27 mouse cellular contexts compared by ENCODE assay signal in the genomic region with DNA sequence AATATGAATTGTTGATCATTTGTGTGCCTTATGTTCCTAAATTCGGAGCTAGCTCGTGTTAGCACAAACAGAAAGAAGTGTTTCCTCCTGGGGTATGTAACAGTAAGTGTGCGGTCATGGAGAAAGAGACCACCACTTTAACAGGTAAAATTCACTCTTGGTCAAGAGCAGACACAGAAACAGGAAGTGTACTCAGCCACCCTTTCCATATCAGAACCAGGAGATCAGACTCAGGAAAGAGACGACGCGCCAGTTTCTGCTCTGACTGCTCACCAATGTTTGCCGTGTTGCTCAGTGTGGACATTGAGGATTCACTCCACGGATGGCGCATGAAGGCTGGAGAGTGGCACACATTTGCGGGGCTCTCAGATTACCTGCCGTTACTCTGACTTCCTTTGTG.
DNase-seq lines count a peak whose midpoint lies in the region; ATAC-seq and TF ChIP-seq lines count a peak whose summit lies in the region.
"Had no signal": no experiment of that assay in that cellular context is flagged by ENCODE, and none has a peak within 500 bp of the region (broad histone marks: within the 10 kb centered on the region; RNA-seq: fewer than 3 reads in every experiment).

No protein-coding gene starts in this region.

- no peak overlapping the region for H3K9ac ChIP-seq in hindbrain, embryonic 14.5 days
- H3K9ac ChIP-seq in hindbrain, embryonic 11.5 days (ENCODE audit: low read depth, low read length) = no peak overlapping the region
- H3K9ac ChIP-seq: forebrain, embryonic 15.5 days; heart, embryonic 13.5 days; neural tube, embryonic 15.5 days had no signal

- H3K9me3 ChIP-seq in hindbrain, embryonic 14.5 days (ENCODE audit: control insufficient read depth, low read length) = no peaks in the 10 kb centered on the region
- no peaks in the 10 kb centered on the region for H3K9me3 ChIP-seq in hindbrain, embryonic 11.5 days (ENCODE audit: control insufficient read depth, low read length)
- H3K9me3 ChIP-seq: forebrain, embryonic 15.5 days; heart, embryonic 13.5 days; midbrain, embryonic 10.5 days; neural tube, embryonic 15.5 days had no signal

- WGBS in hindbrain, embryonic 14.5 days = 88% methylated on average over 11 of the region's 11 CpGs
- WGBS in hindbrain, embryonic 11.5 days = 84% methylated on average over 11 of the region's 11 CpGs
- WGBS in thymus, adult 2 months = 10% methylated on average over 11 of the region's 11 CpGs

- no peak overlapping the region for H3K4me3 ChIP-seq in hindbrain, embryonic 14.5 days (replicated peaks; ENCODE audit: low read length)
- no peak overlapping the region for H3K4me3 ChIP-seq in hindbrain, embryonic 11.5 days (ENCODE audit: low read depth, low read length)
- peak overlapping the region; percentile 39 for H3K4me3 ChIP-seq in thymus, adult 2 months (ENCODE audit: control insufficient read depth, insufficient read depth, low read length)
- H3K4me3 ChIP-seq: forebrain, embryonic 15.5 days; heart, embryonic 13.5 days; left cerebral cortex, adult 2 months; midbrain, embryonic 10.5 days; myocyte; neural tube, embryonic 15.5 days had no signal

- H3K4me1 ChIP-seq in hindbrain, embryonic 14.5 days (replicated peaks; ENCODE audit: control insufficient read depth, insufficient read depth, low read length) = peaks cover 9% of the 10 kb centered on the region; the same call in 1 of the 2 replicates
- no peaks in the 10 kb centered on the region for H3K4me1 ChIP-seq in hindbrain, embryonic 11.5 days (replicated peaks; ENCODE audit: control insufficient read depth, insufficient read depth, low read length)
- H3K4me1 ChIP-seq in thymus, adult 2 months (replicated peaks; ENCODE audit: control insufficient read depth, insufficient read depth, low read length) = peaks cover 17% of the 10 kb centered on the region
- H3K4me1 ChIP-seq: forebrain, embryonic 15.5 days had no signal

- H3K27ac ChIP-seq in hindbrain, embryonic 14.5 days = 0 out of 2 replicates have a peak overlapping the region, but pooled peaks have one; percentile 5
- H3K27ac ChIP-seq in hindbrain, embryonic 11.5 days (ENCODE audit: low read depth, low read length) = no peak overlapping the region
- H3K27ac ChIP-seq in thymus, adult 2 months (ENCODE audit: control insufficient read depth, insufficient read depth, low read length) = peak overlapping the region; percentile 69
- H3K27ac ChIP-seq: forebrain, embryonic 15.5 days; heart, embryonic 13.5 days; left cerebral cortex, adult 2 months; midbrain, embryonic 10.5 days; neural tube, embryonic 15.5 days; stomach, postnatal 0 days had no signal

- no peak overlapping the region for H3K4me2 ChIP-seq in hindbrain, embryonic 14.5 days (replicated peaks)
- no peak overlapping the region for H3K4me2 ChIP-seq in hindbrain, embryonic 11.5 days (replicated peaks; ENCODE audit: low read depth, low read length)
- H3K4me2 ChIP-seq: forebrain, embryonic 15.5 days; heart, embryonic 13.5 days; neural tube, embryonic 15.5 days had no signal

- no peaks in the 10 kb centered on the region for H3K27me3 ChIP-seq in hindbrain, embryonic 14.5 days (ENCODE audit: control insufficient read depth, insufficient read depth, low read length)
- H3K27me3 ChIP-seq in hindbrain, embryonic 11.5 days (ENCODE audit: control insufficient read depth, insufficient read depth, low read length) = no peaks in the 10 kb centered on the region
- H3K27me3 ChIP-seq in thymus, adult 2 months (ENCODE audit: control insufficient read depth, insufficient read depth, low read length) = no peaks in the 10 kb centered on the region
- H3K27me3 ChIP-seq: forebrain, embryonic 15.5 days; heart, embryonic 13.5 days; neural tube, embryonic 15.5 days; Patski had no signal

- no peaks in the 10 kb centered on the region for H3K36me3 ChIP-seq in hindbrain, embryonic 14.5 days (replicated peaks; ENCODE audit: control insufficient read depth, insufficient read depth)
- H3K36me3 ChIP-seq in hindbrain, embryonic 11.5 days (ENCODE audit: control insufficient read depth, insufficient read depth, low read length) = no peaks in the 10 kb centered on the region
- H3K36me3 ChIP-seq in thymus, adult 2 months (ENCODE audit: control insufficient read depth, insufficient read depth, low read length) = no peaks in the 10 kb centered on the region
- H3K36me3 ChIP-seq: forebrain, embryonic 15.5 days; heart, embryonic 13.5 days; midbrain, embryonic 10.5 days; neural tube, embryonic 15.5 days had no signal

- no peak for TF ChIP-seq CTCF in thymus, adult 2 months (IDR thresholded peaks at IDR 0.05; ENCODE audit: borderline replicate concordance, control insufficient read depth, extremely low read depth, insufficient read depth, low read length, poor library complexity)

- DNase-seq in hindbrain, embryonic 14.5 days (ENCODE audit: low spot score) = no peak
- no peak for DNase-seq in hindbrain, embryonic 11.5 days (ENCODE audit: low spot score)
- peak; percentile 29 for DNase-seq in thymus, adult 2 months
- DNase-seq in thymus, postnatal 10 days (ENCODE audit: low spot score in 2 of 2) = no peak
- peak; percentile 37 for DNase-seq in thymus, postnatal 4 days
- DNase-seq in heart, postnatal 4 days = no peak
- no peak for DNase-seq in MN1 (ENCODE audit: low spot score)
- DNase-seq: adrenal gland, postnatal 14 days; B cell, adult 2 months; cerebellum, adult 11 months; cerebellum, postnatal 14 days; embryo, embryonic 11 days; kidney, adult 8-10 months; layer of hippocampus, adult 9-11 months; left cerebral cortex, postnatal 4 days; liver; lung, adult 18-20 months; right cerebral cortex, postnatal 25 days had no signal

- no peak for ATAC-seq in hindbrain, embryonic 14.5 days (ENCODE audit: low FRiP score)
- ATAC-seq in hindbrain, embryonic 11.5 days (ENCODE audit: low FRiP score) = no peak
- ATAC-seq in megakaryocyte, adult 5-6 weeks (ENCODE audit: poor library complexity, severe bottlenecking) = peak; percentile 38
- ATAC-seq: forebrain, embryonic 15.5 days; Patski had no signal

- TF ChIP-seq POLR2A in thymus, adult 2 months (IDR thresholded peaks at IDR 0.05; ENCODE audit: control insufficient read depth, extremely low read depth, insufficient read depth, low read length, poor library complexity) = no peak

Comparison
In these comparisons a context has a peak if more than half of its experiments do, and no peak if none do; other contexts are left out.
1. DNase-seq: peak in thymus, adult 2 months (single experiment) and thymus, postnatal 4 days (single experiment); none in hindbrain, embryonic 14.5 days (single experiment), hindbrain, embryonic 11.5 days (single experiment), thymus, postnatal 10 days (0 of 2), heart, postnatal 4 days (single experiment) and MN1 (single experiment).